Mouse (Mus musculus) forebrain, embryonic 16.5 days (tissue): Measurements from ENCODE around the gene Use1. TPM values are rescaled to one million over a fixed set of nuclear protein-coding genes. Genes with fewer than 3 reads are reported as not detected.

Experiments
- ATAC-seq: fragments of 200-750 bp; cut with Nextera tagmentation; 2 replicates; pipeline ENCODE4 v1.8.0; 2017; ENCODE audit warnings: mild to moderate bottlenecking, moderate library complexity
- H3K27ac ChIP-seq: fragments of 300-500 bp; sonication (generic); 2 replicates; pipeline ENCODE4 v1.5.1; 2014; ENCODE audit warnings: low read length, control low read depth
- H3K27me3 ChIP-seq: fragments of 300-500 bp; sonication (generic); replicated peaks from 2 replicates; pipeline ENCODE4 v1.6.1; 2014; ENCODE audit warnings: low read length; ENCODE audit not compliant: control insufficient read depth, insufficient read depth
- H3K36me3 ChIP-seq: fragments of 300-500 bp; sonication (generic); 2 replicates; pipeline ENCODE4 v1.6.1; 2014; ENCODE audit not compliant: control insufficient read depth, insufficient read depth
- H3K4me1 ChIP-seq: fragments of 300-500 bp; sonication (generic); replicated peaks from 2 replicates; pipeline ENCODE4 v1.6.1; 2014; ENCODE audit warnings: low read length; ENCODE audit not compliant: control insufficient read depth, insufficient read depth
- H3K4me2 ChIP-seq: fragments of 300-500 bp; sonication (generic); 2 replicates; pipeline ENCODE4 v1.6.1; 2014; ENCODE audit warnings: mild to moderate bottlenecking, low read length, control low read depth
- H3K4me3 ChIP-seq: fragments of 300-500 bp; sonication (generic); replicated peaks from 2 replicates; pipeline ENCODE4 v1.5.1; 2014; ENCODE audit warnings: mild to moderate bottlenecking, low read length, control low read depth
- H3K9ac ChIP-seq: fragments of 300-500 bp; sonication (generic); replicated peaks from 2 replicates; pipeline ENCODE4 v1.6.1; 2014; ENCODE audit warnings: low read depth, low read length, control low read depth
- H3K9me3 ChIP-seq: fragments of 300-500 bp; sonication (generic); 2 replicates; pipeline ENCODE4 v1.6.1; 2016; ENCODE audit warnings: low read length; ENCODE audit not compliant: control insufficient read depth
- WGBS: fragments of 180-500 bp; shearing (Covaris S2); extraction: QIAGEN DNeasy Blood & Tissue Kit; methylation state at CpG from one replicate; pipeline ENCODE4 v1.1.7; 2014; 5-methylcytosine and 5-hydroxymethylcytosine counted together
- polyA plus RNA-seq: library from polyadenylated mRNA; unstranded; fragments of >200 nt; fragmentation: Nextera tagmentation; extraction: Ambion mirVana; gene quantifications from 2 replicates; pipeline ENCODE4 v1.2.1, GENCODE M21; 2015

The Use1 gene
- polyA plus RNA-seq, 1 experiment from 2014 or later, result 115 TPM

DNA sequence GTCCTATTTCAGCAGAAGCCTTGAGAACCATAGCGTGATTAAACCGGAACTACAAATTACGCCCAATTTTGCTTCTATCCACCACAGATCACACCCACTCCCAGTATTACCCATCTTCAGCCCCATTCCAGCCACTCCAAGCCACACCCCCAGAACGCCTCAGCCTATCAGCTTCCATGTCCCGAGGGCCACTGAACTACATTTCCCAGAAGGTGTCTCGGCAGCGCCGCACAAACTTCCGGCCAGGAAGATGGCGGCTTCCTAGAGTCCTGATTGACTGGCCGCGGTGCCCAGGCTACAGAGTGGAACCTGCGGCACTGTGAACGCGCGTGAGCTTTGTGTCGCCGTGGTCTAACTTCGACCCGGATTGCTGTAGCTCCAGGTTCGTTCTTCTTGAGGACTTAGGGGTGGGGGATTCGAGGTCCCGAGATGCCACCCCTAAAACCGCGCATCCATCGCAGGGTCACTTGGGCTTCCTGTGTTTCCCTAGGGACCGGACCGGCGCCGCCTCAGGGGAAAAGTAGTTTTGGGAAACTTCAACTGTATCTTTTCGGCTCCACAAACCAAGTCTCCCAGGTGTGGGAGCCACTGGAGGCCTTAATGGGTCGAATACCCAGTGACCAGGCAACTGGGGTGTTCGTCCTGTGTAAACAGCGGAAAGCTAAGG lies 30.1 kb downstream of the Use1 start, which contains the start of gene Babam1:
Gene Babam1, plus strand, starts transcription at position 223 of the 667 bp plus-strand sequence.
- no peaks in the 10 kb centered on the region for H3K9me3 ChIP-seq
- H3K27ac ChIP-seq, result peak within 1 kb of the TSS; percentile 62
- peak within 1 kb of the TSS; percentile 76 for H3K9ac ChIP-seq
- WGBS, result under 1% methylated on average over 34 of the region's 34 CpGs
- peak within 1 kb of the TSS; percentile 55 for H3K4me3 ChIP-seq
- ATAC-seq, result peak; percentile 99
- no peaks in the 10 kb centered on the region for H3K27me3 ChIP-seq
- peak within 1 kb of the TSS; percentile 64 for H3K4me2 ChIP-seq
- peaks cover 11% of the 10 kb centered on the region for H3K4me1 ChIP-seq
- no peaks in the 10 kb centered on the region for H3K36me3 ChIP-seq

GRCm38 (mm10) chr8:71397701-71398100 lies 31.1 kb downstream of the Use1 start:
- H3K4me3 ChIP-seq, result peak overlapping the region; percentile 55; the same call in 1 of the 2 replicates

GRCm38 (mm10) chr8:71400826-71401225 lies 34.2 kb downstream of the Use1 start:
- no peak for ATAC-seq
- Histone ChIP-seq H3K9ac (no peak overlapping the region), H3K4me2 (no peak overlapping the region), H3K4me3 (no peak overlapping the region), H3K27me3 (no peaks in the 10 kb centered on the region), H3K27ac (no peak overlapping the region), H3K9me3 (no peaks in the 10 kb centered on the region), H3K36me3 (no peaks in the 10 kb centered on the region), H3K4me1 (peaks cover 11% of the 10 kb centered on the region)
- WGBS, result 90% methylated on average over 2 of the region's 2 CpGs

More at GRCm38 (mm10) chr8:71397701-71398100, 31.1 kb downstream of the Use1 start:
- Histone ChIP-seq H3K4me2 (peak overlapping the region; percentile 64), H3K27me3 (no peaks in the 10 kb centered on the region), H3K9ac (no peak overlapping the region), H3K36me3 (no peaks in the 10 kb centered on the region), H3K9me3 (no peaks in the 10 kb centered on the region), H3K4me1 (peaks cover 11% of the 10 kb centered on the region), H3K27ac (no peak overlapping the region)
- no peak for ATAC-seq
- WGBS, result 86% methylated on average over 12 of the region's 12 CpGs

DNA sequence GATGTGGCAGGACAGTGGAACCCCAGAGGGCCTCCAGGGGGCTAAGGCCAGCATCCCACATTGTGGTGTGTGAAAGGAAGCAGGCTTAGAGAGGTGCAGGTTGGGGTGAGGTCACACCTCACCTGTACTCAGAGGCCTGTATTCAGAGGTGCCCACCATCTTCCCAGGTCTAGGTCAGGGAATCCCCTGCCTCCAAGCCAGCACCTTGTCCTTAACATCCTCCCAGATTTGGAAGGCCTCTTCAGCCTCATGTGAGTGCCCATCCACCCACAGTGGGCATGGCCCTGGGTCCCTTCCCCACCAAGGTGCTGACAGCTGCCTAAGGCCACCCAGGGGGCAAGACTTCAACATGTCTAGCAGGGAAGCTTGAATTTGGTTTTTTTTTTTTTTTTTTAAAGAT lies 34.8 kb downstream of the Use1 start:
- Histone ChIP-seq H3K9me3 (no peaks in the 10 kb centered on the region), H3K9ac (no peak overlapping the region), H3K36me3 (no peaks in the 10 kb centered on the region), H3K27me3 (no peaks in the 10 kb centered on the region), H3K4me1 (peaks cover 14% of the 10 kb centered on the region), H3K27ac (no peak overlapping the region), H3K4me3 (no peak overlapping the region), H3K4me2 (no peak overlapping the region)
- ATAC-seq, result no peak

- H3K4me1 ChIP-seq, result peaks cover 17% of the 10 kb centered on the region
- no peak overlapping the region for H3K4me3 ChIP-seq
- no peaks in the 10 kb centered on the region for H3K27me3 ChIP-seq
- ATAC-seq, result no peak
- no peak overlapping the region for H3K4me2 ChIP-seq
- H3K36me3 ChIP-seq, result no peaks in the 10 kb centered on the region
- H3K9me3 ChIP-seq, result no peaks in the 10 kb centered on the region
- no peak overlapping the region for H3K27ac ChIP-seq
- 88% methylated on average over 9 of the region's 9 CpGs for WGBS
- no peak overlapping the region for H3K9ac ChIP-seq
Measured at GRCm38 (mm10) chr8:71402446-71402964, 35.9 kb downstream of the Use1 start.

- no peak for ATAC-seq
- Histone ChIP-seq H3K9me3 (no peaks in the 10 kb centered on the region), H3K4me2 (no peak overlapping the region), H3K27me3 (no peaks in the 10 kb centered on the region), H3K4me3 (no peak overlapping the region), H3K27ac (no peak overlapping the region), H3K36me3 (no peaks in the 10 kb centered on the region), H3K9ac (no peak overlapping the region), H3K4me1 (peaks cover 14% of the 10 kb centered on the region)
- 94% methylated on average over 6 of the region's 6 CpGs for WGBS
Measured at GRCm38 (mm10) chr8:71403107-71403885, 36.6 kb downstream of the Use1 start.

GRCm38 (mm10) chr8:71404011-71404410 lies 37.4 kb downstream of the Use1 start:
- ATAC-seq, result no peak
- Histone ChIP-seq H3K9ac (no peak overlapping the region), H3K36me3 (no peaks in the 10 kb centered on the region), H3K4me2 (no peak overlapping the region), H3K4me3 (no peak overlapping the region), H3K9me3 (no peaks in the 10 kb centered on the region), H3K27me3 (no peaks in the 10 kb centered on the region), H3K4me1 (peaks cover 14% of the 10 kb centered on the region), H3K27ac (no peak overlapping the region)
- WGBS, result 87% methylated on average over 8 of the region's 8 CpGs

DNA sequence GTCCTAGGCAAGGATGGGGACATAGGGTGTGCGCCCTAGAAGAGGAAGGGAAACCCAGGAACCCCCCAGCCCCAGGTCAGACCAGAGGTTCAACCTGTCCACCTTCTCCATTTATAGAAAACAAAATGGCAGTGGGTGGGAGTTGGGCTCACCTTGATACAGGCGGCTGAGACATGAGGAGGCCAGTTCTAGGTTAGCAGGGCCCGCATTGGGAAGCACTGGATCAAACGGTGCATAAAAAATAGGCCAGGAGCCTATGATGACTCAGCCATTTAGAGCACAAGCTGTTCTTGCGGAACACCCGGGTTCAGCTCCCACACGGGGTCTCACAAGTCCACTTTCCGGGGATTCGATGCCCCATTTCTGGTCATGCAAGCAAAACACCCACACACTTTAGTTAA lies 38.3 kb downstream of the Use1 start:
- H3K27ac ChIP-seq, result no peak overlapping the region
- H3K9me3 ChIP-seq, result no peaks in the 10 kb centered on the region
- no peak overlapping the region for H3K9ac ChIP-seq
- H3K36me3 ChIP-seq, result no peaks in the 10 kb centered on the region
- no peak for ATAC-seq
- WGBS, result 83% methylated on average over 9 of the region's 9 CpGs
- H3K27me3 ChIP-seq, result no peaks in the 10 kb centered on the region
- no peak overlapping the region for H3K4me3 ChIP-seq
- H3K4me2 ChIP-seq, result no peak overlapping the region
- H3K4me1 ChIP-seq, result peaks cover 14% of the 10 kb centered on the region

DNA sequence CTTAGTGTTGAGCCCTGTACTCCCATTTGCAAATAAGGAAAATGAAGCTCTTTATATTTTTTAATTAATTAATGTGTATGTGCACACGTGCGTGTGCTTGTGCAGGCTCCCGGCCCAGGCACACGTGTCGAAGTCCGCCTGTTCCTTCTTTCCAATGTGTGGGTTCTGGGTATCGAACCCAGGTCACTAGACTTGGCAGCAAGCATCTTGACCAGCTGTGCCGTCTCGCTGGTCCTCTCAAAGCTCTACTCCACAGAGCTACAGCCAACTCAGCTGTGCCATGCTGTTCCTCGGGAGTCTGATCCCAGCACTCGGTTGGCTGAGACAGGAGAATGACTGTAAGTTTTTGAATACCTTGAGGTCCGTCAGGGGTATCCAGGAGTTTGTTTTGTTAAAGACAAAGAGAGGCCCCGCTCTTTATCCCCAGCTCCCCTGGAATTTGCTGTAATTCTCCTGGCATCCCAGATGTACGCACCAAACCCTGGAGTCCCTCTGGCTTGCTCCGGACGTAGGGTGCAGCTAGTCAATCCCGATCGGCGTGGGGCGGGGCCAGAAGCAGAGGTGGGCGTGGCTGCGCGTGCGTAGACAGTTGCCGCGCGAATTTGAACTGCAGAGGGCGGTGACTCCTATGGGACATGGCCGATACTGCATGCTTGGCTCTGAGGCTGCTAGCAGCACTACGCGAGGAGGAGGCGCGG lies 38.9 kb downstream of the Use1 start, which contains the start of gene Ankle1:
Gene Ankle1, plus strand, starts transcription at position 610 of the 698 bp plus-strand sequence.
- Histone ChIP-seq H3K4me3 (peak within 1 kb of the TSS; percentile 52), H3K9me3 (no peaks in the 10 kb centered on the region), H3K27ac (no peak within 1 kb of the TSS), H3K4me2 (peak within 1 kb of the TSS; percentile 90), H3K27me3 (no peaks in the 10 kb centered on the region), H3K4me1 (peaks cover 14% of the 10 kb centered on the region), H3K36me3 (no peaks in the 10 kb centered on the region), H3K9ac (peak within 1 kb of the TSS; percentile 52)
- ATAC-seq, result peak; percentile 91
- 15% methylated on average over 33 of the region's 33 CpGs for WGBS
